Mouse (Mus musculus): ENCODE data around the gene Trim30c.
"Not testable (repeated sequence)": the region's sequence is repeated elsewhere in the genome, so short reads cannot be mapped to it uniquely, and the experiment has no call there.

DNA sequence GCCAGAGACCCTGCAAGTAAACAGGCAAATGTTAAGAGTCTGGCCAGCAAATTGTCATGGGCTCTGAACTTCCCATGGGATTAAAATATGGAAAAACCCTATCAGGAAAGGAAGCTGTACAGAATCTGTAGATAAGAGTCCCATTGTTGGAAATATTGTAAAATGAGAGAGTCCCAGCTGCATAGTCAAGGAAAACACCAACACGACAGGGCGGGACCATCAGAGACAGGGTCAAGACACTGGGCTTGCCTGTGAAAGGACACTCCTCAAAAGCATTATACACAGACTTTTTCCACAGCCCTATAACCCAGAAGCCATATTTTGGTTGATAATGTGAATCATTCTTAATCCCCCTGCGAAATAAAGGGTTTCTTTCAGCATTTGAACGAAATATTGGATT lies 59.9 kb downstream of the Trim30c start:
- not testable (repeated sequence) for TF ChIP-seq CTCF (IDR thresholded peaks at IDR 0.05; ENCODE audit: extremely low read depth, insufficient read length, insufficient replicate concordance, low read depth, low read length); POLR2A (IDR thresholded peaks at IDR 0.05; ENCODE audit: low read depth, low read length)

All from small intestine, adult 2 months (tissue).